Mouse (Mus musculus): ENCODE data around the gene Il10ra. TPM values are rescaled to one million over a fixed set of nuclear protein-coding genes. Genes with fewer than 3 reads are reported as not detected.

Il10ra gene
- polyA plus RNA-seq, 1 experiment from 2014 or later: 1.2 TPM

DNA sequence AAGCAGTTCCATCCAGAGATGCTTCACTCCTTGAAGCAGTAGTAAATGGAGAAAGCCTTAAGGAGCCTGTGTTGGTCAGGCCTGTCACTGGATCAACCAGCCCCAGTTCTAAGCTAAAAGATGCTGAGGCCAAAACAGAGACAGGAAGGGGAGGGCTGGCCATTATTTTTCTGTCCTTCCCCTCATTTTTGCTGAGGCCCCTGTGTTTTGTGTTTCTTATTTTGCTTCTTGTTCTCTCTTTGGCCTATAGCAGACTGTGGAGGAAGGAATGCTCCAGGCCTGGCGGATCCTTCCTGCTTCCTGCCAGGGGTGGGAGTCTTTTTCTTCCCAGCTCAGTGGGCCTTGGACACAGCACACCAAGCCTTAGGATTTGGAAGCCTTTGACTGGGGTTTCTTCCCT lies 23.5 kb downstream of the Il10ra start:
- no peaks in the 10 kb centered on the region for H3K27me3 ChIP-seq (replicated peaks; ENCODE audit: control insufficient read depth, insufficient read depth, low read length)

GRCm38 (mm10) chr9:45241397-45241796 lies 27.6 kb downstream of the Il10ra start:
- Histone ChIP-seq H3K27me3 (replicated peaks; ENCODE audit: control insufficient read depth, insufficient read depth, low read length) (no peaks in the 10 kb centered on the region), H3K36me3 (ENCODE audit: control insufficient read depth, insufficient read depth) (no peaks in the 10 kb centered on the region), H3K27ac (ENCODE audit: low read depth, low read length) (no peak overlapping the region), H3K4me3 (ENCODE audit: low read depth, low read length) (no peak overlapping the region), H3K9ac (ENCODE audit: low read depth, low read length) (no peak overlapping the region), H3K4me1 (replicated peaks; ENCODE audit: control insufficient read depth, insufficient read depth, low read length) (no peaks in the 10 kb centered on the region), H3K4me2 (replicated peaks; ENCODE audit: low read depth) (no peak overlapping the region), H3K9me3 (ENCODE audit: control insufficient read depth) (no peaks in the 10 kb centered on the region)
- 64% methylated on average over 5 of the region's 5 CpGs for WGBS
- TF ChIP-seq CTCF (IDR thresholded peaks at IDR 0.05; ENCODE audit: low read depth): no peak
- no peak for ATAC-seq

More for the DNA sequence above, 23.5 kb downstream of the Il10ra start:
- Histone ChIP-seq H3K9me3 (ENCODE audit: control insufficient read depth) (no peaks in the 10 kb centered on the region), H3K4me1 (replicated peaks; ENCODE audit: control insufficient read depth, insufficient read depth, low read length) (no peaks in the 10 kb centered on the region), H3K9ac (ENCODE audit: low read depth, low read length) (no peak overlapping the region), H3K4me3 (ENCODE audit: low read depth, low read length) (no peak overlapping the region), H3K36me3 (ENCODE audit: control insufficient read depth, insufficient read depth) (no peaks in the 10 kb centered on the region), H3K4me2 (replicated peaks; ENCODE audit: low read depth) (no peak overlapping the region), H3K27ac (ENCODE audit: low read depth, low read length) (no peak overlapping the region)
- no peak for TF ChIP-seq CTCF (IDR thresholded peaks at IDR 0.05; ENCODE audit: low read depth)
- no peak for ATAC-seq
- WGBS: 73% methylated on average over 1 of the region's 1 CpGs

GRCm38 (mm10) chr9:45236744-45237143 lies 32.2 kb downstream of the Il10ra start:
- H3K9ac ChIP-seq (ENCODE audit: low read depth, low read length): no peak overlapping the region
- H3K4me3 ChIP-seq (ENCODE audit: low read depth, low read length): no peak overlapping the region
- H3K4me2 ChIP-seq (replicated peaks; ENCODE audit: low read depth): no peak overlapping the region
- no peak overlapping the region for H3K27ac ChIP-seq (ENCODE audit: low read depth, low read length)
- no peaks in the 10 kb centered on the region; the same call in 1 of the 2 replicates for H3K27me3 ChIP-seq (replicated peaks; ENCODE audit: control insufficient read depth, insufficient read depth, low read length)
- WGBS: 53% methylated on average over 7 of the region's 7 CpGs
- no peaks in the 10 kb centered on the region for H3K36me3 ChIP-seq (ENCODE audit: control insufficient read depth, insufficient read depth)
- ATAC-seq: no peak
- no peaks in the 10 kb centered on the region for H3K4me1 ChIP-seq (replicated peaks; ENCODE audit: control insufficient read depth, insufficient read depth, low read length)
- TF ChIP-seq CTCF (IDR thresholded peaks at IDR 0.05; ENCODE audit: low read depth): no peak
- no peaks in the 10 kb centered on the region for H3K9me3 ChIP-seq (ENCODE audit: control insufficient read depth)

- Histone ChIP-seq H3K36me3 (ENCODE audit: control insufficient read depth, insufficient read depth) (no peaks in the 10 kb centered on the region), H3K4me2 (replicated peaks; ENCODE audit: low read depth) (no peak overlapping the region), H3K9me3 (ENCODE audit: control insufficient read depth) (no peaks in the 10 kb centered on the region), H3K9ac (ENCODE audit: low read depth, low read length) (no peak overlapping the region), H3K27ac (ENCODE audit: low read depth, low read length) (no peak overlapping the region), H3K27me3 (replicated peaks; ENCODE audit: control insufficient read depth, insufficient read depth, low read length) (no peaks in the 10 kb centered on the region; the same call in 1 of the 2 replicates), H3K4me1 (replicated peaks; ENCODE audit: control insufficient read depth, insufficient read depth, low read length) (no peaks in the 10 kb centered on the region), H3K4me3 (ENCODE audit: low read depth, low read length) (no peak overlapping the region)
- no peak for ATAC-seq
- 58% methylated on average over 6 of the region's 6 CpGs for WGBS
- no peak for TF ChIP-seq CTCF (IDR thresholded peaks at IDR 0.05; ENCODE audit: low read depth)
These were observed 33.2 kb downstream of the Il10ra start for GRCm38 (mm10) chr9:45235668-45236227.

DNA sequence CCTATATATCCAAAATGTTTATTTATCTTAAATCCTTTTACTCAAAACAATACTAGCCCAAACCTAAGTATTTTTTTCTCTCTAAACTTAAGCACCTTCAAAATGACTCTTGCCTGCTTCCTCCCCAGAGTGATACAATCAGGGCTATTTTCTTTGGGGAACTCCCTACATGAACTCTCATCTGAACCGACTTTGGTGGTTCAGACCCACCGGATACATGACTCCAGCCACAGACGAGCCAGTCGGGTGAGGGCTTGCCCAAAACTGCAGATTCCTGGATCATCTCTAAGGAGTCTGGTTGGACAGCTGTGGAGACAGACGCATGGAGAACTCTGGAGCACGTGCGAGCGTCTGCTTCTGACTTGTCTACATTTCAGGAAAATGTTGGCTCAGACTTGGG lies 39.6 kb downstream of the Il10ra start:
- Histone ChIP-seq H3K4me3 (ENCODE audit: low read depth, low read length) (no peak overlapping the region), H3K4me2 (replicated peaks; ENCODE audit: low read depth) (no peak overlapping the region), H3K9me3 (ENCODE audit: control insufficient read depth) (no peaks in the 10 kb centered on the region), H3K36me3 (ENCODE audit: control insufficient read depth, insufficient read depth) (no peaks in the 10 kb centered on the region), H3K27me3 (replicated peaks; ENCODE audit: control insufficient read depth, insufficient read depth, low read length) (no peaks in the 10 kb centered on the region; the same call in 1 of the 2 replicates), H3K4me1 (replicated peaks; ENCODE audit: control insufficient read depth, insufficient read depth, low read length) (no peaks in the 10 kb centered on the region), H3K9ac (ENCODE audit: low read depth, low read length) (no peak overlapping the region), H3K27ac (ENCODE audit: low read depth, low read length) (no peak overlapping the region)
- 73% methylated on average over 8 of the region's 8 CpGs for WGBS
- ATAC-seq: no peak
- no peak for TF ChIP-seq CTCF (IDR thresholded peaks at IDR 0.05; ENCODE audit: low read depth)

GRCm38 (mm10) chr9:45221567-45221966 lies 47.4 kb downstream of the Il10ra start:
- Histone ChIP-seq H3K9ac (ENCODE audit: low read depth, low read length) (no peak overlapping the region), H3K36me3 (ENCODE audit: control insufficient read depth, insufficient read depth) (no peaks in the 10 kb centered on the region), H3K27ac (ENCODE audit: low read depth, low read length) (no peak overlapping the region), H3K4me3 (ENCODE audit: low read depth, low read length) (no peak overlapping the region), H3K27me3 (replicated peaks; ENCODE audit: control insufficient read depth, insufficient read depth, low read length) (no peaks in the 10 kb centered on the region), H3K4me1 (replicated peaks; ENCODE audit: control insufficient read depth, insufficient read depth, low read length) (no peaks in the 10 kb centered on the region), H3K9me3 (ENCODE audit: control insufficient read depth) (no peaks in the 10 kb centered on the region), H3K4me2 (replicated peaks; ENCODE audit: low read depth) (no peak overlapping the region)
- 12% methylated on average over 6 of the region's 6 CpGs for WGBS
- peak; percentile 98 for TF ChIP-seq CTCF (IDR thresholded peaks at IDR 0.05; ENCODE audit: low read depth)
- no peak for ATAC-seq

GRCm38 (mm10) chr9:45219644-45220043 lies 49.3 kb downstream of the Il10ra start:
- Histone ChIP-seq H3K27ac (ENCODE audit: low read depth, low read length) (no peak overlapping the region), H3K27me3 (replicated peaks; ENCODE audit: control insufficient read depth, insufficient read depth, low read length) (no peaks in the 10 kb centered on the region), H3K9me3 (ENCODE audit: control insufficient read depth) (no peaks in the 10 kb centered on the region), H3K4me1 (replicated peaks; ENCODE audit: control insufficient read depth, insufficient read depth, low read length) (no peaks in the 10 kb centered on the region), H3K9ac (ENCODE audit: low read depth, low read length) (no peak overlapping the region), H3K4me2 (replicated peaks; ENCODE audit: low read depth) (no peak overlapping the region), H3K4me3 (ENCODE audit: low read depth, low read length) (no peak overlapping the region), H3K36me3 (ENCODE audit: control insufficient read depth, insufficient read depth) (no peaks in the 10 kb centered on the region)
- 77% methylated on average over 3 of the region's 3 CpGs for WGBS
- ATAC-seq: no peak
- TF ChIP-seq CTCF (IDR thresholded peaks at IDR 0.05; ENCODE audit: low read depth): no peak

Measured in intestine, postnatal 0 days (tissue).